26 mouse cellular contexts compared by ENCODE assay signal in genomic region chr9:83014516-83014915, GRCm38 (mm10).
"Had no signal": no experiment of that assay in that cellular context is flagged by ENCODE, and none has a peak within 500 bp of the region (broad histone marks: within the 10 kb centered on the region; RNA-seq: fewer than 3 reads in every experiment).

No protein-coding gene starts in this region.

- H3K27me3 ChIP-seq: heart, embryonic 12.5 days; hindbrain, embryonic 12.5 days; kidney, embryonic 15.5 days; limb, embryonic 12.5 days; liver, embryonic 13.5 days had no signal

- DNase-seq: gastrocnemius, adult 2 months; gastrocnemius, postnatal 10 days; gastrocnemius, postnatal 25 days; heart, adult 18-20 months; heart, postnatal 10 days; heart, postnatal 4 days; kidney, adult 11 months; kidney, adult 2 months; kidney, adult 9 months; kidney, postnatal 14 days; kidney, postnatal 36 days; liver; liver, embryonic 13.5 days had no signal

- H3K9me3 ChIP-seq: heart, embryonic 10.5 days; heart, embryonic 12.5 days; hindbrain, embryonic 10.5 days; hindbrain, embryonic 12.5 days; kidney, embryonic 15.5 days; limb, embryonic 10.5 days; limb, embryonic 12.5 days; liver, embryonic 13.5 days had no signal

- H3K4me1 ChIP-seq: heart, embryonic 10.5 days; heart, embryonic 12.5 days; hindbrain, embryonic 10.5 days; hindbrain, embryonic 12.5 days; kidney, embryonic 15.5 days; limb, embryonic 10.5 days; limb, embryonic 12.5 days; liver, embryonic 13.5 days had no signal

- H3K4me2 ChIP-seq: heart, embryonic 12.5 days; hindbrain, embryonic 12.5 days; hindbrain, embryonic 14.5 days; kidney, embryonic 15.5 days; limb, embryonic 12.5 days; liver, embryonic 11.5 days; liver, embryonic 13.5 days had no signal

- H3K36me3 ChIP-seq: heart, embryonic 10.5 days; heart, embryonic 12.5 days; hindbrain, embryonic 10.5 days; hindbrain, embryonic 12.5 days; kidney, embryonic 15.5 days; limb, embryonic 10.5 days; limb, embryonic 12.5 days; liver, embryonic 13.5 days had no signal

- H3K27ac ChIP-seq: gastrocnemius, adult 2 months; heart, embryonic 10.5 days; hindbrain, embryonic 10.5 days; hindbrain, embryonic 12.5 days; hindbrain, embryonic 14.5 days; kidney, embryonic 15.5 days; kidney, postnatal 0 days; left cerebral cortex, adult 2 months; limb, embryonic 10.5 days; limb, embryonic 12.5 days; liver, embryonic 13.5 days had no signal

- ATAC-seq: hindbrain, embryonic 16.5 days; intestine, embryonic 16.5 days had no signal

- H3K4me3 ChIP-seq: gastrocnemius, adult 2 months; heart, embryonic 10.5 days; heart, embryonic 12.5 days; hindbrain, embryonic 10.5 days; hindbrain, embryonic 12.5 days; kidney, embryonic 15.5 days; left cerebral cortex, adult 2 months; limb, embryonic 10.5 days; limb, embryonic 12.5 days; liver, embryonic 13.5 days had no signal

- H3K9ac ChIP-seq: heart, embryonic 12.5 days; hindbrain, embryonic 12.5 days; hindbrain, embryonic 14.5 days; kidney, embryonic 15.5 days; limb, embryonic 12.5 days; liver, embryonic 13.5 days had no signal
